Mouse (Mus musculus) lung, postnatal 0 days (tissue): Measurements from ENCODE around the gene Serpinb9b. TPM values are rescaled to one million over a fixed set of nuclear protein-coding genes. Genes with fewer than 3 reads are reported as not detected.

Source experiments
- ATAC-seq: fragments of 200-750 bp; cut with Nextera tagmentation; 2 replicates; pipeline ENCODE4 v1.8.0; 2017; ENCODE audit warnings: moderate library complexity
- DNase-seq: peaks from one replicate; pipeline ENCODE4 v3.0.0-alpha.2; 2016; ENCODE audit warnings: low spot score
- H3K27ac ChIP-seq: fragments of 300-500 bp; sonication (generic); 2 replicates; pipeline ENCODE4 v1.5.1; 2014; ENCODE audit warnings: antibody characterized with exemption, mild to moderate bottlenecking, low read length, mixed read lengths
- H3K27me3 ChIP-seq: fragments of 300-500 bp; sonication (generic); replicated peaks from 2 replicates; pipeline ENCODE4 v1.6.1; 2014; ENCODE audit warnings: low read length, mixed read lengths; ENCODE audit not compliant: insufficient read depth
- H3K36me3 ChIP-seq: fragments of 300-500 bp; sonication (generic); 2 replicates; pipeline ENCODE4 v1.6.1; 2014; ENCODE audit warnings: low read length, mixed read lengths; ENCODE audit not compliant: insufficient read depth
- H3K4me1 ChIP-seq: fragments of 300-500 bp; sonication (generic); 2 replicates; pipeline ENCODE4 v1.6.1; 2014; ENCODE audit warnings: antibody characterized with exemption, low read depth, low read length, mixed read lengths; ENCODE audit not compliant: insufficient read depth
- H3K4me2 ChIP-seq: fragments of 300-500 bp; sonication (generic); replicated peaks from 2 replicates; pipeline ENCODE4 v1.6.1; 2014; ENCODE audit warnings: low read depth, mild to moderate bottlenecking, low read length, moderate library complexity, mixed read lengths
- H3K4me3 ChIP-seq: fragments of 300-500 bp; sonication (generic); 2 replicates; pipeline ENCODE4 v1.5.1; 2014; ENCODE audit warnings: low read depth, low read length
- H3K9ac ChIP-seq: fragments of 300-500 bp; sonication (generic); replicated peaks from 2 replicates; pipeline ENCODE4 v1.6.1; 2014; ENCODE audit warnings: low read depth, mild to moderate bottlenecking
- H3K9me3 ChIP-seq: fragments of 300-500 bp; sonication (generic); 2 replicates; pipeline ENCODE4 v1.6.1; 2016; ENCODE audit warnings: low read length, mixed read lengths
- CTCF ChIP-seq: IDR thresholded peaks from 2 replicates; pipeline ENCODE4 v1.5.1; 2016; ENCODE audit warnings: antibody characterized with exemption, mild to moderate bottlenecking
- EP300 ChIP-seq: IDR thresholded peaks from 2 replicates; pipeline ENCODE4 v1.6.1; 2016; ENCODE audit warnings: antibody characterized with exemption, mild to moderate bottlenecking, control low read depth
- WGBS: fragments of 180-500 bp; shearing (Covaris S2); extraction: QIAGEN DNeasy Blood & Tissue Kit; methylation state at CpG from one replicate; pipeline ENCODE4 v1.1.7; 2014; 5-methylcytosine and 5-hydroxymethylcytosine counted together
- polyA plus RNA-seq: library from polyadenylated mRNA; unstranded; fragments of >200 nt; fragmentation: Nextera tagmentation; extraction: Ambion mirVana; gene quantifications from 2 replicates; pipeline ENCODE4 v1.2.1, GENCODE M21; 2015

Serpinb9b gene
- polyA plus RNA-seq, 1 experiment from 2014 or later: 3.1 TPM

DNA sequence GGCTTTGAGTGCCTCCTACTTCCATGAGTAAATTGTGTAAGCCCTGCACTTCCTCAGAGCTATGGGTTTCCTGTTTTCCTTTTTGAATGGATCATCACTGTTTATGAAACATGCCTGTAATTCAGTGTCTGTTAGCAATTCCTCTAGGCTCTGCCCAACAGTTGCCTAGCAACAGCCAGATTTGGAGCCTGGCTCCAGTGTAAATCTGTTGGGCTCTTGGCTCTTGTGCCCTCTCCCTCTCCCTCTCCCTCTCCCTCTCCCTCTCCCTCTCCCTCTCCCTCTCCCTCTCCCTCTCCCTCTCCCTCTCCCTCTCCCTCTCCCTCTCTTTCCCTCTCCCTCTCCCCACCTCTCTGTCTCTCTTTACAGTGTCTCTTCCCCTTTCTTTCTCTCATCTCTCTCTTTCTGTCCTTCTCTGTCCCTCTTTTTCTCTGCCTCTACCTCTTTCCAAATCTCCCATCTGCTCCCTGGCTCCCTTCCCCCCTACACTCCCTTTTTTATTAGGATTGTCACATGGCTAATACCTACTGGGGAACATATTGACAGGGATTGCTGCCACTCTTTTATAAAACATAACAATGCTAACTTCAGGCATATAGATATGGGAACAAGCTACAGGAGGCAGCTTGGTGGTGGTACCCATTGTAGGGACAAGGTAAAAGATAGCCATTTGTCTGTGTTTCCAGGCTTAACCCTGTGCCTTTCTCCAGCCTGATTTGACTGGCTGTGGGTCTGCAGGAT lies 58.6 kb downstream of the Serpinb9b start:
- Histone ChIP-seq H3K9ac (no peak overlapping the region), H3K27ac (0 out of 2 replicates have a peak overlapping the region, but pooled peaks have one; percentile 17), H3K4me1 (no peaks in the 10 kb centered on the region), H3K4me3 (no peak overlapping the region), H3K27me3 (no peaks in the 10 kb centered on the region), H3K4me2 (no peak overlapping the region), H3K9me3 (no peaks in the 10 kb centered on the region), H3K36me3 (no peaks in the 10 kb centered on the region)
- no peak for TF ChIP-seq CTCF
- no peak for TF ChIP-seq EP300
- ATAC-seq (peak; percentile 77), DNase-seq (peak; percentile 64)

DNA sequence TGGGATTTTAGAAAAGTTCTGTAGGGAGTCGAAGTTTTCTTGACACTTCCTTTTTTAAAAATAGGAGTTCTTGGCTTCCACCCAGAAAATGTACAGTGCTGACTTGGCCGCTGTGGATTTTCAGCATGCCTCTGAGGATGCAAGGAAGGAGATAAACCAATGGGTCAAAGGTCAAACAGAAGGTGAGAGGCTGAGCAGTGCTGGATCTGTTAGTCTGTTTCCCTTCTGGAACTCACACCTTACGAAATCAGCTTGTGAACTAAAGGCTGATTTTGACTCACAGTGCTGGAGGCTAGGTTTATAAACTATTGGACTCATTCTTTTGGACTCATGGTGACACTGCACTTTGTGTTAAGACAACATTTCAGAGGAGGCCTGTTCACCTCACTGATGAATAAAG lies 62.4 kb downstream of the Serpinb9b start:
- Histone ChIP-seq H3K36me3 (no peaks in the 10 kb centered on the region), H3K27ac (no peak overlapping the region), H3K9ac (no peak overlapping the region), H3K27me3 (no peaks in the 10 kb centered on the region), H3K9me3 (no peaks in the 10 kb centered on the region), H3K4me2 (no peak overlapping the region), H3K4me3 (no peak overlapping the region), H3K4me1 (no peaks in the 10 kb centered on the region)
- no peak for ATAC-seq
- WGBS: 33% methylated on average over 3 of the region's 3 CpGs
- TF ChIP-seq EP300: no peak
- TF ChIP-seq CTCF: no peak
- no peak for DNase-seq

DNA sequence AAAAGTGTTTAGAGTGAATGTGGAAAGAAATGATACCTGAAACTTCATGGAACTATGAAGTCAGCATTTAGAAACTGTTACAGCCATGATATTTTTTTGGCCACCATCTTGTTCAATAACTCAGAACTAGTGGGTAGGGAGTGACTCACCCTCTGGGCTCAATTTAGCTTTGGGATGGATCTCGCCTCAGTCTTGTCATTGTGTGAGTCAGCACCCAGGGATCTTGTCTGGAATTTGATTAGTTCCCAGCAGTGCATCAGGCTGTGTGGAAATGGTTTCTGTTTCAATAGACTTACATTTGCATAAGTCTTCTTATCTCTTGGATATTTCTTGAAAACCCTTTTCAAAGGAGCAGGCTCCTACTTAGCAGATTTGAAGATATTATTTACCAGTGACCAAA lies 63.3 kb downstream of the Serpinb9b start:
- H3K4me2 ChIP-seq: no peak overlapping the region
- ATAC-seq: no peak
- no peaks in the 10 kb centered on the region for H3K27me3 ChIP-seq
- H3K36me3 ChIP-seq: no peaks in the 10 kb centered on the region
- 67% methylated on average over 1 of the region's 1 CpGs for WGBS
- DNase-seq: no peak
- H3K4me3 ChIP-seq: no peak overlapping the region
- no peaks in the 10 kb centered on the region for H3K9me3 ChIP-seq
- no peak overlapping the region for H3K9ac ChIP-seq
- H3K27ac ChIP-seq: no peak overlapping the region
- H3K4me1 ChIP-seq: no peaks in the 10 kb centered on the region
- TF ChIP-seq EP300 (no peak), CTCF (no peak)

DNA sequence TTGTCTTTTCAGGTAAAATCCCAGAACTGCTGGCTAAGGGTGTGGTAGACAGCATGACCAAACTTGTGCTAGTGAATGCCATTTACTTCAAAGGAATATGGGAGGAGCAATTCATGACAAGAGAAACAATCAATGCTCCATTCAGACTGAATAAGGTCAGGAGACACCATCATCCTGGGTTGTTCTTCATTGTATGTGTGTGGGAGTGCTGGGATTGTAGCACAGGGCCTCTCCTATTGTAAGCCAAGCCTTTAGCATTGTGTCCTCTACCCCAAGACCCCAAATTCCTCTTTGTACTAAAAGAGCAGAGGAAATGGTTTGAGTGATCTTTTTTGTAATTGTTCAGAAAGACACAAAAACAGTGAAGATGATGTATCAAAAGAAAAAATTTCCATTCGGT lies 64.1 kb downstream of the Serpinb9b start:
- ATAC-seq (no peak), DNase-seq (no peak)
- no peaks in the 10 kb centered on the region for H3K27me3 ChIP-seq
- WGBS: 100% methylated on average over 1 of the region's 1 CpGs
- TF ChIP-seq CTCF (no peak), EP300 (no peak)
- no peaks in the 10 kb centered on the region for H3K9me3 ChIP-seq
- H3K27ac ChIP-seq: no peak overlapping the region
- no peak overlapping the region for H3K4me3 ChIP-seq
- no peak overlapping the region for H3K4me2 ChIP-seq
- no peaks in the 10 kb centered on the region for H3K4me1 ChIP-seq
- no peak overlapping the region for H3K9ac ChIP-seq
- H3K36me3 ChIP-seq: no peaks in the 10 kb centered on the region

Other genes with a start within 250 kb of the Serpinb9b start
- gene Mylk4, start 243.5 kb upstream of the Serpinb9b start, polyA plus RNA-seq: 0.02 TPM in 1 of 2 replicates, not detected in the other
- gene Wrnip1, start 225.4 kb upstream of the Serpinb9b start, polyA plus RNA-seq: 16.3 and 18.9 TPM in 2 replicates
- gene D930007J09Rik, start 224.6 kb upstream of the Serpinb9b start, polyA plus RNA-seq: not detected in 2 replicates
- 32.0 and 33.2 TPM in 2 replicates for gene Serpinb1a, start 176.2 kb upstream of the Serpinb9b start, polyA plus RNA-seq
- 0.07 and 0.11 TPM in 2 replicates for gene Serpinb1c, start 129.2 kb upstream of the Serpinb9b start, polyA plus RNA-seq
- gene Serpinb6b, start 62.2 kb upstream of the Serpinb9b start, polyA plus RNA-seq: 232 and 253 TPM in 2 replicates
- 75.2 and 83.1 TPM in 2 replicates for gene Serpinb9, start 24.2 kb upstream of the Serpinb9b start, polyA plus RNA-seq
- gene Serpinb1b, start 51.2 kb downstream of the Serpinb9b start, polyA plus RNA-seq: 0.63 and 0.69 TPM in 2 replicates
- not detected in 2 replicates for gene Serpinb9c, start 132.3 kb downstream of the Serpinb9b start, polyA plus RNA-seq
- not detected in 2 replicates for gene Serpinb9d, start 165.5 kb downstream of the Serpinb9b start, polyA plus RNA-seq
- gene Serpinb9e, start 222.2 kb downstream of the Serpinb9b start, polyA plus RNA-seq: not detected in 2 replicates